Mouse (Mus musculus) ES-Bruce4 (cell line): ENCODE data around the gene Arl5a.

ENCODE experiments used
- CTCF ChIP-seq: IDR thresholded peaks from one replicate; pipeline ENCODE4 v1.8.1; 2011; ENCODE audit warnings: low read depth, low read length
- EP300 ChIP-seq: IDR thresholded peaks from 2 replicates; pipeline ENCODE4 v1.6.1; 2011; ENCODE audit warnings: low read depth, low read length; ENCODE audit not compliant: insufficient read depth

- TF ChIP-seq CTCF (no peak), EP300 (no peak)
Observed at GRCm38 (mm10) chr2:52420001-52420710, 4.5 kb downstream of the Arl5a start.
